Mouse (Mus musculus) left cerebral cortex, postnatal 4 days (tissue): ENCODE results near the gene Cdca7. TPM values are rescaled to one million over a fixed set of nuclear protein-coding genes. Genes with fewer than 3 reads are reported as not detected.
A peak's percentile ranks its signal among the peaks of the same experiment; 100 is the strongest.

Source experiments
- DNase-seq: peaks from one replicate; pipeline ENCODE4 v3.0.0-alpha.2; 2022
- intact Hi-C: fragments of 180-260 bp; cut with DNase I; formaldehyde crosslinking; loops from one replicate; pipeline ENCODE4 v1.15.1; 2025
- total RNA-seq, 2 experiments: library from RNA; stranded (reverse); gene quantifications; 2 replicates each; pipeline ENCODE4 v1.2.3; 2021

Cdca7 gene
- total RNA-seq, 2 experiments from 2014 or later = 13.3 to 17.2 TPM

GRCm38 (mm10) chr2:72479818-72480217 lies 3.9 kb downstream of the Cdca7 start:
- intact Hi-C loops = no loop called here

GRCm38 (mm10) chr2:72491650-72492049 lies 15.7 kb downstream of the Cdca7 start:
- no peak for DNase-seq
- intact Hi-C loops = no loop called here

More at GRCm38 (mm10) chr2:72479818-72480217, 3.9 kb downstream of the Cdca7 start:
- DNase-seq = no peak

- DNase-seq = no peak
- intact Hi-C loops = no loop called here
These were observed 17.1 kb downstream of the Cdca7 start for GRCm38 (mm10) chr2:72493039-72493438.

- intact Hi-C loops = no loop called here
- DNase-seq = no peak
These were observed 23.2 kb downstream of the Cdca7 start for GRCm38 (mm10) chr2:72499074-72499721.

GRCm38 (mm10) chr2:72499782-72500411 lies 23.9 kb downstream of the Cdca7 start:
- intact Hi-C loops = no loop called here
- DNase-seq = no peak

- no peak for DNase-seq
These were observed 26.3 kb downstream of the Cdca7 start for GRCm38 (mm10) chr2:72502041-72502813.

GRCm38 (mm10) chr2:72503646-72504045 lies 27.7 kb downstream of the Cdca7 start:
- no peak for DNase-seq
- intact Hi-C loops = no loop called here

More at GRCm38 (mm10) chr2:72502041-72502813, 26.3 kb downstream of the Cdca7 start:
- intact Hi-C loops = no loop called here

- intact Hi-C loops = no loop called here
- no peak for DNase-seq
These were observed 32.1 kb downstream of the Cdca7 start for GRCm38 (mm10) chr2:72507855-72508635.

- intact Hi-C loops = no loop called here
These were observed 32.9 kb downstream of the Cdca7 start for GRCm38 (mm10) chr2:72508891-72509290.

GRCm38 (mm10) chr2:72515526-72515925 lies 39.6 kb downstream of the Cdca7 start:
- intact Hi-C loops = loop anchor here (5.0 to 10.0 kb wide), 2 partner anchors 459 to 757 kb away; partner anchors contain the start of gene Sp9
- DNase-seq = no peak

More at GRCm38 (mm10) chr2:72508891-72509290, 32.9 kb downstream of the Cdca7 start:
- DNase-seq = no peak

GRCm38 (mm10) chr2:72515971-72516719 lies 40.2 kb downstream of the Cdca7 start:
- DNase-seq = peak; percentile 87
- intact Hi-C loops = loop anchor here (5.0 to 10.0 kb wide), 2 partner anchors 459 to 756 kb away; partner anchors contain the start of gene Sp9

- intact Hi-C loops = loop anchor here (5.0 to 10.0 kb wide), 2 partner anchors 458 to 756 kb away; partner anchors contain the start of gene Sp9
- DNase-seq = no peak
These were observed 40.7 kb downstream of the Cdca7 start for GRCm38 (mm10) chr2:72516720-72517089.

- no peak for DNase-seq
- intact Hi-C loops = no loop called here
These were observed 48.1 kb downstream of the Cdca7 start for GRCm38 (mm10) chr2:72524022-72524421.

- DNase-seq = no peak
These were observed 49.6 kb downstream of the Cdca7 start for GRCm38 (mm10) chr2:72525556-72525955.

GRCm38 (mm10) chr2:72529026-72529357 lies 53.0 kb downstream of the Cdca7 start:
- DNase-seq = no peak
- intact Hi-C loops = no loop called here

More at GRCm38 (mm10) chr2:72525556-72525955, 49.6 kb downstream of the Cdca7 start:
- intact Hi-C loops = no loop called here

- intact Hi-C loops = no loop called here
- DNase-seq = peak; percentile 51
These were observed 53.7 kb downstream of the Cdca7 start for GRCm38 (mm10) chr2:72529358-72530319.

- intact Hi-C loops = no loop called here
- DNase-seq = no peak
These were observed 59.9 kb downstream of the Cdca7 start for GRCm38 (mm10) chr2:72535889-72536288.
